Mouse (Mus musculus): Measurements from ENCODE around the gene Slc25a44.
"Not testable (repeated sequence)": the region's sequence is repeated elsewhere in the genome, so short reads cannot be mapped to it uniquely, and the experiment has no call there.

DNA sequence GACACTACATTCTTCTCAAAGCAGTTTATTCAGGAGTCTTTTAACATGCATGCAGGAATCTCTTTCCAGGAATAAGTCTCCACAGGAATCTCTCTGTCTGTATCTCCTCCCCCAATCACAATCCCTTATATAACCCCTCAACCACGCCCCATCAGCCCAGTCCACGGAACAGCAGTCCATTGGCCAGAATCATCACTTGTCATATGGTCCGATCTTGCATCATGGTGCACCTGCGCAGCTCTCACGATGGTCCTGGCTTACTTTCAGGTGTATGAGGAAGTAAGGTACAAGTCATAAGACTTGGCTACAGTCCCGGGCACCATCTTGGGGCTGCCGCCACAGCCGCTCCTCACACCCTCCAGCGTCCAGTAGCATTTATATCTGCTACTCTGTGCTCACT, 52.3 kb downstream of the Slc25a44 start, which contains the start of gene Bglap3:
- not testable (repeated sequence) for TF ChIP-seq GATA1, TAL1 (IDR thresholded peaks at IDR 0.05; ENCODE audit: low read length)
